Mouse (Mus musculus) frontal cortex, adult 2 months (tissue): ENCODE results near the gene Pcgf2. TPM values are rescaled to one million over a fixed set of nuclear protein-coding genes. Genes with fewer than 3 reads are reported as not detected.
"Not testable (repeated sequence)": the region's sequence is repeated elsewhere in the genome, so short reads cannot be mapped to it uniquely, and the experiment has no call there.

Experiments
- DNase-seq, 2 experiments: peaks; one replicate each; pipeline ENCODE4 v3.0.0; 2022; ENCODE audit warnings: low spot score in 1 of 2; ENCODE audit errors: extremely low spot score in 1 of 2
- polyA plus RNA-seq: library from polyadenylated mRNA; depleted of rRNA; stranded (reverse); fragments of >200 nt; gene quantifications from 2 replicates; pipeline ENCODE4 v1.2.3, GENCODE M21; 2012; rRNA removed

Pcgf2 gene
- polyA plus RNA-seq, 1 experiment = 83.8 TPM

GRCm38 (mm10) chr11:97657184-97657945, 42.9 kb downstream of the Pcgf2 start:
- DNase-seq = no peak

- no peak for DNase-seq
Observed at GRCm38 (mm10) chr11:97656269-97656971, 43.9 kb downstream of the Pcgf2 start.

GRCm38 (mm10) chr11:97654210-97654609, 46.1 kb downstream of the Pcgf2 start:
- DNase-seq = no peak

GRCm38 (mm10) chr11:97653376-97653775, 46.9 kb downstream of the Pcgf2 start:
- not testable (repeated sequence) for DNase-seq

GRCm38 (mm10) chr11:97650341-97650740, 50.0 kb downstream of the Pcgf2 start:
- DNase-seq = no peak

GRCm38 (mm10) chr11:97648541-97648940, 51.8 kb downstream of the Pcgf2 start:
- DNase-seq = not testable (repeated sequence)

- DNase-seq = peak in 1 of 2 experiments; percentile 74
Observed at GRCm38 (mm10) chr11:97644834-97645233, 55.5 kb downstream of the Pcgf2 start.

- DNase-seq = no peak
Observed at GRCm38 (mm10) chr11:97643380-97644055, 56.8 kb downstream of the Pcgf2 start.

GRCm38 (mm10) chr11:97642746-97643145, 57.6 kb downstream of the Pcgf2 start:
- DNase-seq = no peak

- peak; percentile 65 to 85 for DNase-seq
Observed at GRCm38 (mm10) chr11:97641668-97642067, 58.6 kb downstream of the Pcgf2 start.

Other genes with a start within 250 kb of the Pcgf2 start
- 0.13 and 0.24 TPM in 2 replicates for gene 4933428G20Rik, start 200.2 kb downstream of the Pcgf2 start, polyA plus RNA-seq
- 117 and 123 TPM in 2 replicates for gene Srcin1, start 124.3 kb downstream of the Pcgf2 start, polyA plus RNA-seq
- 49.4 and 65.0 TPM in 2 replicates for gene Epop, start 70.8 kb downstream of the Pcgf2 start, polyA plus RNA-seq
- 74.9 and 84.0 TPM in 2 replicates for gene Mllt6, start 37.1 kb downstream of the Pcgf2 start, polyA plus RNA-seq
- gene Cisd3, start 14.7 kb downstream of the Pcgf2 start, polyA plus RNA-seq = 51.9 and 54.8 TPM in 2 replicates
- 241 and 243 TPM in 2 replicates for gene Psmb3, start 2.9 kb upstream of the Pcgf2 start, polyA plus RNA-seq
- 60.9 and 63.3 TPM in 2 replicates for gene Pip4k2b, start 44.2 kb upstream of the Pcgf2 start, polyA plus RNA-seq
- gene Cwc25, start 66.1 kb upstream of the Pcgf2 start, polyA plus RNA-seq = 18.0 and 19.0 TPM in 2 replicates
- 0.34 and 0.78 TPM in 2 replicates for gene 1700001P01Rik, start 75.4 kb upstream of the Pcgf2 start, polyA plus RNA-seq
- 342 and 345 TPM in 2 replicates for gene Rpl23, start 81.9 kb upstream of the Pcgf2 start, polyA plus RNA-seq
- 108 and 111 TPM in 2 replicates for gene Lasp1, start 98.5 kb upstream of the Pcgf2 start, polyA plus RNA-seq
- gene B230217C12Rik, start 140.3 kb upstream of the Pcgf2 start, polyA plus RNA-seq = 102 and 104 TPM in 2 replicates
- gene Fbxo47, start 183.7 kb upstream of the Pcgf2 start, polyA plus RNA-seq = 0.48 and 0.76 TPM in 2 replicates